Mouse (Mus musculus): ENCODE results near the gene Ppp6r2. TPM values are rescaled to one million over a fixed set of nuclear protein-coding genes. Genes with fewer than 3 reads are reported as not detected.

Gene Ppp6r2
- polyA plus RNA-seq (2014; fragmentation: Illumina TruSeq; extraction: RNeasy Lipid Tissue Mini Kit (QIAGEN cat#74804); ENCODE audit: low read depth, low replicate concordance) = 12.2 TPM

GRCm38 (mm10) chr15:89210915-89211715 is at the start of gene Ppp6r2:
TSS of gene Ppp6r2 (plus strand) at chr15:89211553.

DNA sequence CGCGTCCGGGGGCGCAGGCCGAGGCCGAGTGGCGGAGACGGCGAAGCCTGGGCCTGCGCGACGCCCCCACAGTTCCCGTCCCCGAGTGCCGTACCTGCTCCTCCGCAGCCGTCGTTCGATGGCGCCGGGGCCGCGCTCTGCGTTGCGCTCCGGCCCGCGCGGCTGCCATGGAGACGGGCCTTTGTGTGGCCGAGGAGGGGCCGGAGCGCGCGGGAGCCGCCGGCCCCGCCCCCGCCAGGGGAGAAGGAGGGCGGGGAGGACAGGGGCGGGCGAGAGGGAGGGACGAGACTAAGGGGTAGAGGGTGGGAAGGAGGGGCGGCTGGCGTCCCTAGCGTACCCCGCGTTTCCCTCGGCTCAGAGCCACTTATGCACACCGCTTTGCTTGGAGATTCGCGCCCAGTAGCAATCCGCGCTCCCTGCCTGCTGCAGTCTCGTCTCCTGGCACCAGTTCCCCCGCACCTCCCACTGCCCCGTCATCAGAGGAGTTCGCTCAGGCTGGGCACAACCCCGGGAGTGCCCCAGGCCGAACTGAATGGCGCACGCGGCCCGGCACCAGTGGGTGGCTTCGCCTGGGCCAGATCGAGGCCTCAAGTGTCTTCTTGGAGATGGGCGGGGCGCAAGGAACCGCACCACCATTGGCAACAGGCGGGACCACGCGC is 30.7 kb upstream of the Ppp6r2 start, which contains the start of gene Plxnb2:
TSS of gene Plxnb2 (minus strand) at position 218 of the 659 bp plus-strand sequence.

GRCm38 (mm10) chr15:89196313-89196706 is 15.0 kb upstream of the Ppp6r2 start, which contains the start of gene Dennd6b:
TSS of gene Dennd6b (minus strand) at chr15:89196496.

DNA sequence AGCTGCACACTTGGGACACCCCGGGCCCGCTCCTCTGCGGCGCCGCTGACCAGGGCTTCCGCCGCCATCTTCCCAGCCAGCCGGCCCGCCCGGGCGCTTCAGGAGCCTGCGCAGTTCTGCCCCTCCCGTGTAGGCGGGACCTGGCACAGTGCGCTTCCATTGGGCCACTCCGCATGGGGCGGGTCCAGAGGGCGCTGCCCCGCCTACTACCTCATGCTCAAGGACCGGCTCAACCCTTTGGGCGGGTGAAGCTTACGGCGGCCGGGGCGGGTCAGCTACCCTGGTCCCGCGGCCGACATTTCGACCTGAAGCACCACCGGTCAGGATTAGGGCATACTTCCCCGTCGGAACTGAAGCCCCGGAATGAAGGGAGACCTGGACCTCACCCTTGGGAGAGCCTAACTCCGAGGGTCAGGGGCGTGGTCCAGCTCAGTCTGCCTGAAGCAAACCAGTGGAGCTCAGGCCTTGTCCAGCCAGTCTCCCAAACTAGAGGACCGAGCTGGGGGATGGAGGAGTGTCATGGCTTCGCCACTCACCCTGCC is 103.9 kb downstream of the Ppp6r2 start, which contains the start of gene Sbf1:
TSS of gene Sbf1 (minus strand) at position 122 of the 542 bp plus-strand sequence.

DNA sequence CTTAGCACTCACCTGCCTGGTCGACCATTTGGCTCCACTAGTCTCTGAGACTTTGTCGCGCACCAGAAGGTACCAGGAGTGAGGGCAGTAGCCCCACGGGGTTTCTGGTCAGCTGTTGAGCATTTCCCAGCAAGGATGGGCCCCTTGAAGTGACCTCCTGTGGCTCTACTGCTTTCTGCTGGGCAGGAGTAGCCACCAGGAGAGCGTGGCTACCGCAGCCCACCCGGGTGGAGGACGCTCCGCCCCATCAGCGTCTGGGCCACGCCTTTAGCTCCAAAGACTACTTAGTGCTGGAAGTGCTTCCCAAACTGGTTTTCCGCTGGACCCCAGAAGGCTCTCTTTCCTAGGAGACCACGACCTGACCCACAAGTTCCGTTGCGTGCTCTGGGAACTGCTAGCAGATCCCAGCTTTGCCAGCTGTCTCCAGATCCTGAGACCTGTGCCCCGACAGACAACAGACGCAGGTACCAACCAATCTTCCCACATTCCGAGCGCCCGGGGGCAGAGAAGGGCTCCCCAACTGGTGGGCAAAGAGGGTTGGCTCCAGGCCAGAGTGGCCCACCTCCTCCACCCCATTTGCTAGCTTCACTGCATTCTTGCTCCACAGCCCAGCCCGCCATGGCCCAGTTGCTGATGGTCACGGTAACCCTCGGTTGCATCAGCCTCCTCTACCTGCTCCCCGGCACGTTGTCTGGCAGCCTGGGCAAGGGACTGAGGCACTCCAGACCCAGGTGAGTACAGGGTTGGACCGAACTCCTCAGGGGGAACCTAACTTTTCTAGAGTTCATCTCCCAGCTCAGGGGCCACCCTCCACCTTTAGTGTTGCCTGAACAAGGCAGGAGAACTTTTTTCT is 111.5 kb downstream of the Ppp6r2 start, which contains the start of gene Adm2:
TSS of gene Adm2 (plus strand) at position 51 of the 853 bp plus-strand sequence.

DNA sequence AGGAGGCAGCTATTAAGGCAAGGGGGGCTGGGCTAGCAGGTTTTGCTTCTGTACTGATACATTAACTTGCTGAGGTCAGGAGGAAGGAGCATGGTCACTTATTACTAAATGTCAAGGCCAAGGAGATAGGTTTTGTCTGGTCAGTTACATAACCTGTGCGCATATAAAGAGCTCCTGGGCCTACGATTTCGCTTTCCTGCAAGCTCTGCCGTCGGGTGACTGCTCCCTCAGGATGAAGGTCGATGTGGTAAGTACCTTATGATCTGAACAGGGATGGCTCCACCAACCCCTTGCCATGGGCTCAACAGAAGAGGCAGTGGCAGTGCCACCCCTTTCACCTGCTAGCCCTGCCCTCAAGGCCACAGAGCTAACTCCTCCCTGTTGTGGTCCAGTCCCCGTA is 122.9 kb downstream of the Ppp6r2 start, which contains the start of gene Miox:
TSS of gene Miox (plus strand) at position 128 of the 400 bp plus-strand sequence.

Other genes with a start within 250 kb of the Ppp6r2 start
- gene Mlc1, start 232.5 kb upstream of the Ppp6r2 start, polyA plus RNA-seq (2014; fragmentation: Illumina TruSeq; extraction: RNeasy Lipid Tissue Mini Kit (QIAGEN cat#74804); ENCODE audit: low read depth, low replicate concordance) = not detected
- gene Mov10l1, start 228.6 kb upstream of the Ppp6r2 start, polyA plus RNA-seq (2014; fragmentation: Illumina TruSeq; extraction: RNeasy Lipid Tissue Mini Kit (QIAGEN cat#74804); ENCODE audit: low read depth, low replicate concordance) = not detected
- gene Panx2, start 151.8 kb upstream of the Ppp6r2 start, polyA plus RNA-seq (2014; fragmentation: Illumina TruSeq; extraction: RNeasy Lipid Tissue Mini Kit (QIAGEN cat#74804); ENCODE audit: low read depth, low replicate concordance) = not detected
- 3.2 TPM for gene Trabd, start 136.4 kb upstream of the Ppp6r2 start, polyA plus RNA-seq (2014; fragmentation: Illumina TruSeq; extraction: RNeasy Lipid Tissue Mini Kit (QIAGEN cat#74804); ENCODE audit: low read depth, low replicate concordance)
- gene Selenoo, start 122.5 kb upstream of the Ppp6r2 start, polyA plus RNA-seq (2014; fragmentation: Illumina TruSeq; extraction: RNeasy Lipid Tissue Mini Kit (QIAGEN cat#74804); ENCODE audit: low read depth, low replicate concordance) = 5.4 TPM
- 1.6 TPM for gene Tubgcp6, start 88.4 kb upstream of the Ppp6r2 start, polyA plus RNA-seq (2014; fragmentation: Illumina TruSeq; extraction: RNeasy Lipid Tissue Mini Kit (QIAGEN cat#74804); ENCODE audit: low read depth, low replicate concordance)
- gene Hdac10, start 82.9 kb upstream of the Ppp6r2 start, polyA plus RNA-seq (2014; fragmentation: Illumina TruSeq; extraction: RNeasy Lipid Tissue Mini Kit (QIAGEN cat#74804); ENCODE audit: low read depth, low replicate concordance) = not detected
- 1.4 TPM for gene Mapk12, start 70.8 kb upstream of the Ppp6r2 start, polyA plus RNA-seq (2014; fragmentation: Illumina TruSeq; extraction: RNeasy Lipid Tissue Mini Kit (QIAGEN cat#74804); ENCODE audit: low read depth, low replicate concordance)
- gene Mapk11, start 61.9 kb upstream of the Ppp6r2 start, polyA plus RNA-seq (2014; fragmentation: Illumina TruSeq; extraction: RNeasy Lipid Tissue Mini Kit (QIAGEN cat#74804); ENCODE audit: low read depth, low replicate concordance) = 0.47 TPM
- 4.9 TPM for gene Plxnb2, start 30.8 kb upstream of the Ppp6r2 start, polyA plus RNA-seq (2014; fragmentation: Illumina TruSeq; extraction: RNeasy Lipid Tissue Mini Kit (QIAGEN cat#74804); ENCODE audit: low read depth, low replicate concordance)
- 0.29 TPM for gene Dennd6b, start 15.1 kb upstream of the Ppp6r2 start, polyA plus RNA-seq (2014; fragmentation: Illumina TruSeq; extraction: RNeasy Lipid Tissue Mini Kit (QIAGEN cat#74804); ENCODE audit: low read depth, low replicate concordance)
- gene Sbf1, start 103.8 kb downstream of the Ppp6r2 start, polyA plus RNA-seq (2014; fragmentation: Illumina TruSeq; extraction: RNeasy Lipid Tissue Mini Kit (QIAGEN cat#74804); ENCODE audit: low read depth, low replicate concordance) = 3.1 TPM
- not detected for gene Adm2, start 111.2 kb downstream of the Ppp6r2 start, polyA plus RNA-seq (2014; fragmentation: Illumina TruSeq; extraction: RNeasy Lipid Tissue Mini Kit (QIAGEN cat#74804); ENCODE audit: low read depth, low replicate concordance)
- not detected for gene Miox, start 122.8 kb downstream of the Ppp6r2 start, polyA plus RNA-seq (2014; fragmentation: Illumina TruSeq; extraction: RNeasy Lipid Tissue Mini Kit (QIAGEN cat#74804); ENCODE audit: low read depth, low replicate concordance)
- 3.0 TPM for gene Lmf2, start 144.1 kb downstream of the Ppp6r2 start, polyA plus RNA-seq (2014; fragmentation: Illumina TruSeq; extraction: RNeasy Lipid Tissue Mini Kit (QIAGEN cat#74804); ENCODE audit: low read depth, low replicate concordance)
- 12.4 TPM for gene Ncaph2, start 144.2 kb downstream of the Ppp6r2 start, polyA plus RNA-seq (2014; fragmentation: Illumina TruSeq; extraction: RNeasy Lipid Tissue Mini Kit (QIAGEN cat#74804); ENCODE audit: low read depth, low replicate concordance)
- gene Sco2, start 162.3 kb downstream of the Ppp6r2 start, polyA plus RNA-seq (2014; fragmentation: Illumina TruSeq; extraction: RNeasy Lipid Tissue Mini Kit (QIAGEN cat#74804); ENCODE audit: low read depth, low replicate concordance) = 0.52 TPM
- not detected for gene Tymp, start 165.5 kb downstream of the Ppp6r2 start, polyA plus RNA-seq (2014; fragmentation: Illumina TruSeq; extraction: RNeasy Lipid Tissue Mini Kit (QIAGEN cat#74804); ENCODE audit: low read depth, low replicate concordance)
- not detected for gene Odf3b, start 167.7 kb downstream of the Ppp6r2 start, polyA plus RNA-seq (2014; fragmentation: Illumina TruSeq; extraction: RNeasy Lipid Tissue Mini Kit (QIAGEN cat#74804); ENCODE audit: low read depth, low replicate concordance)
- not detected for gene Klhdc7b, start 173.4 kb downstream of the Ppp6r2 start, polyA plus RNA-seq (2014; fragmentation: Illumina TruSeq; extraction: RNeasy Lipid Tissue Mini Kit (QIAGEN cat#74804); ENCODE audit: low read depth, low replicate concordance)
- gene Syce3, start 198.9 kb downstream of the Ppp6r2 start, polyA plus RNA-seq (2014; fragmentation: Illumina TruSeq; extraction: RNeasy Lipid Tissue Mini Kit (QIAGEN cat#74804); ENCODE audit: low read depth, low replicate concordance) = not detected
- 4.1 TPM for gene Cpt1b, start 214.3 kb downstream of the Ppp6r2 start, polyA plus RNA-seq (2014; fragmentation: Illumina TruSeq; extraction: RNeasy Lipid Tissue Mini Kit (QIAGEN cat#74804); ENCODE audit: low read depth, low replicate concordance)
- 0.47 TPM for gene C730034F03Rik, start 218.0 kb downstream of the Ppp6r2 start, polyA plus RNA-seq (2014; fragmentation: Illumina TruSeq; extraction: RNeasy Lipid Tissue Mini Kit (QIAGEN cat#74804); ENCODE audit: low read depth, low replicate concordance)
- gene Gm44502, start 218.1 kb downstream of the Ppp6r2 start, polyA plus RNA-seq (2014; fragmentation: Illumina TruSeq; extraction: RNeasy Lipid Tissue Mini Kit (QIAGEN cat#74804); ENCODE audit: low read depth, low replicate concordance) = not detected
- 30.0 TPM for gene Chkb, start 218.4 kb downstream of the Ppp6r2 start, polyA plus RNA-seq (2014; fragmentation: Illumina TruSeq; extraction: RNeasy Lipid Tissue Mini Kit (QIAGEN cat#74804); ENCODE audit: low read depth, low replicate concordance)
- gene Mapk8ip2, start 242.4 kb downstream of the Ppp6r2 start, polyA plus RNA-seq (2014; fragmentation: Illumina TruSeq; extraction: RNeasy Lipid Tissue Mini Kit (QIAGEN cat#74804); ENCODE audit: low read depth, low replicate concordance) = 2.4 TPM